Mouse (Mus musculus) spleen, adult 2 months (tissue): ENCODE data around the gene Skint5. TPM values are rescaled to one million over a fixed set of nuclear protein-coding genes. Genes with fewer than 3 reads are reported as not detected.
"Not testable (repeated sequence)": the region's sequence is repeated elsewhere in the genome, so short reads cannot be mapped to it uniquely, and the experiment has no call there.

Source experiments
- DNase-seq, 2 experiments: peaks; one replicate each; pipeline versions ENCODE4 v3.0.0 to v3.0.0-alpha.2; 2012 to 2021; ENCODE audit warnings: low spot score in 2 of 2, low read depth in 1 of 2
- H3K27ac ChIP-seq: fragments of 200-500 bp; 2 replicates; pipeline ENCODE4 v1.5.1; 2012; ENCODE audit warnings: low read length, inconsistent platforms; ENCODE audit not compliant: insufficient read depth
- H3K27me3 ChIP-seq: fragments of 200-500 bp; 2 replicates; pipeline ENCODE4 v1.6.1; 2012; ENCODE audit warnings: mild to moderate bottlenecking, moderate library complexity, low read length, inconsistent platforms; ENCODE audit not compliant: control insufficient read depth, insufficient read depth
- H3K36me3 ChIP-seq: fragments of 200-500 bp; 2 replicates; pipeline ENCODE4 v1.6.1; 2012; ENCODE audit warnings: mild to moderate bottlenecking, low read length, inconsistent platforms; ENCODE audit not compliant: control insufficient read depth, insufficient read depth
- H3K4me1 ChIP-seq: fragments of 200-500 bp; 2 replicates; pipeline ENCODE4 v1.6.1; 2011; ENCODE audit warnings: inconsistent platforms; ENCODE audit not compliant: control insufficient read depth, insufficient read depth, insufficient read length
- H3K4me3 ChIP-seq: fragments of 200-500 bp; 2 replicates; pipeline ENCODE4 v1.5.1; 2011; ENCODE audit warnings: mild to moderate bottlenecking, inconsistent platforms; ENCODE audit not compliant: insufficient read depth, insufficient read length; ENCODE audit errors: extremely low read depth
- CTCF ChIP-seq: fragments of 200-500 bp; IDR thresholded peaks from 2 replicates; pipeline ENCODE4 v1.5.1; 2011; ENCODE audit warnings: mild to moderate bottlenecking, inconsistent platforms; ENCODE audit not compliant: insufficient read depth, insufficient read length, insufficient replicate concordance; ENCODE audit errors: extremely low read depth
- POLR2A ChIP-seq: fragments of 200-500 bp; IDR thresholded peaks from 2 replicates; pipeline ENCODE4 v1.6.1; 2011; ENCODE audit warnings: low read depth, low read length, inconsistent platforms
- WGBS: fragments of 180-500 bp; shearing (Covaris S2); methylation state at CpG from one replicate; pipeline ENCODE4 v1.1.7; 2018; 5-methylcytosine and 5-hydroxymethylcytosine counted together
- polyA plus RNA-seq: library from polyadenylated mRNA; depleted of rRNA; stranded (reverse); fragments of >200 nt; gene quantifications from 2 replicates; pipeline ENCODE4 v1.2.3, GENCODE M21; 2012; rRNA removed

Skint5 gene
- not detected in 2 replicates for polyA plus RNA-seq

DNA sequence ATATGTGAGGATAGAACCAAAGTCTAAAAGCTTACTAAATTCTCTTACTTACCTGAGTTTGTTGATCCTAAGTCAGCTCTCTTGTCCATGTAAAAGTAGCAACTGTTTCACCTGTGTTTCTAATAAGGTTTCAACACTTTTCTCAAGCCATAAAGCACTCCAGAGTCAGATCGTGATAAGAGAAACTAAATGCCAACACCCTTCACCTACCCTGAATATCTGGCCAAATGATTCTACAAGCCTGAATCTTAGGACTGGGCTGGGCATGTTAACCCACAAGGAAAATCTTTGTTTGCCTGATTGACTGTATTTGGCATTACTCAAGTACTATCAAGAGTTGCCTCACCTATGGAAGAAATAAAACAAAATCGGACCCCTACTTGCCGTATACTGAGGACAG is at the start of gene Skint5:
TSS of gene Skint5 (minus strand) at position 101 of the 400 bp plus-strand sequence.
- H3K4me3 ChIP-seq, result no peak within 1 kb of the TSS
- H3K4me1 ChIP-seq, result no peaks in the 10 kb centered on the region
- H3K27me3 ChIP-seq, result no peaks in the 10 kb centered on the region
- no peak within 1 kb of the TSS for H3K27ac ChIP-seq
- TF ChIP-seq CTCF, result no peak
- TF ChIP-seq POLR2A, result no peak
- no peaks in the 10 kb centered on the region for H3K36me3 ChIP-seq
- 91% methylated on average over 3 of the region's 3 CpGs for WGBS
- DNase-seq, result no peak

DNA sequence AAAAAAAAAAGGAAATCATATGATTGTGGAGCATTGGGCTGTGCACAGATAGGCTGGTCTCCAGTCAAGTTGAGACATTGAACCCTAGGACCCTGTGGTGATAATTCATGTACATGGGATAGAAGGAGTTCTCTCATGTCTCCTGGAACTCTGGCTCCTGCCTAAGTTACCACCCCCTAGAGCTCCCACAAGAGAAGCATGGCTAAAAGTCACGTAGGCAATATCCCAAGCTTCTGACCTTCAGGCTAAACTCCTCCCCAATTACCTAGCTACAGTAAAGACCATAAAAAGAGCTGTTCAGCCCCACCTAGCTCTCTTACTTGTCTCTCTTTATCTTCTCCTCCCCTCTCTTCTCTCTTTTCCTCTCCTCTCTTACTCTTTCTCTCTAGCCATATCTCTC is 42.0 kb downstream of the Skint5 start:
- DNase-seq, result no peak
- Histone ChIP-seq H3K4me1 (no peaks in the 10 kb centered on the region), H3K27ac (no peak overlapping the region), H3K27me3 (no peaks in the 10 kb centered on the region), H3K4me3 (no peak overlapping the region), H3K36me3 (no peaks in the 10 kb centered on the region)
- no peak for TF ChIP-seq CTCF
- TF ChIP-seq POLR2A, result no peak
- WGBS, result 27% methylated on average over 1 of the region's 1 CpGs

DNA sequence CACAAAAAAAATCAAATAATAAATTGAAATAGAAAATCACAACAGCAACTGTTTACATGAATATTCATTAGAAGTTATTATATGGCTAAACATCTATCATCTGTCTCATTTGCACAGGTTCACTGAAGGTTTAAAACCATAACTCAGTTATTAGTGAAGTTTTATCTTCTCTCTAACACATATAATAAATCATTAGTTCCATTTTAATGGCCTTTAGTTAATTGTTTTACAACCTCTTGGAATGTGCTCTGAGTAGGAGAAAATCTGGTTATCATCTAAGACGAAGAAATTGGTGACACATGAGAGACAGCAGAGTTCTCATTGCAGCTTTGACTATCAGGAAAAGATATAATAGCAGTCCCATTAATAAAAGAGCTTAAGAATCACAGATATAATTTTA is 235.1 kb downstream of the Skint5 start:
- H3K4me3 ChIP-seq, result no peak overlapping the region
- no peak for DNase-seq
- H3K27ac ChIP-seq, result no peak overlapping the region
- no peaks in the 10 kb centered on the region for H3K27me3 ChIP-seq
- H3K4me1 ChIP-seq, result no peaks in the 10 kb centered on the region
- WGBS, result 56% methylated on average over 1 of the region's 1 CpGs
- H3K36me3 ChIP-seq, result no peaks in the 10 kb centered on the region
- TF ChIP-seq CTCF (no peak), POLR2A (no peak)

DNA sequence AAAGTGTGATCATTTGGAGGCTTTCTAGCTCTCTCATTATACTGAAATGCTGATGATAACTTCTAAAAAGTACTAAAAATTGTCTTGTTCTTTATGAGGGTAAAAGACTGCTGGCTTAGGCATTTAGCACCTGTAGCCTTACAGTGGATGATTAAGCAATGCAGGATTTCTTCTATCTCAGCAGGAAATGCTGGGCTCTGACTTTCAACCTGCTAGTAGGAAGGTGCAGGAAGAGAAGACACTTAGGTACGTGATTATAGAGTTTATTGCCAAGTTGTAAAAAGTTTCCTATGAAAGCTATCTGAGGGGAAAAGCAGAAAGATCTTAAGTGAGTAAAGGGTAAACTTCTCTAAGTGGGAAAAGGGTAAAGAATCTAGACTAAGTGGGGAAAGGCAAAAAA is 235.6 kb downstream of the Skint5 start:
- H3K4me1 ChIP-seq, result no peaks in the 10 kb centered on the region
- TF ChIP-seq POLR2A, result no peak
- no peak for TF ChIP-seq CTCF
- H3K4me3 ChIP-seq, result no peak overlapping the region
- no peak for DNase-seq
- WGBS, result 70% methylated on average over 1 of the region's 1 CpGs
- H3K36me3 ChIP-seq, result no peaks in the 10 kb centered on the region
- no peaks in the 10 kb centered on the region for H3K27me3 ChIP-seq
- H3K27ac ChIP-seq, result no peak overlapping the region

DNA sequence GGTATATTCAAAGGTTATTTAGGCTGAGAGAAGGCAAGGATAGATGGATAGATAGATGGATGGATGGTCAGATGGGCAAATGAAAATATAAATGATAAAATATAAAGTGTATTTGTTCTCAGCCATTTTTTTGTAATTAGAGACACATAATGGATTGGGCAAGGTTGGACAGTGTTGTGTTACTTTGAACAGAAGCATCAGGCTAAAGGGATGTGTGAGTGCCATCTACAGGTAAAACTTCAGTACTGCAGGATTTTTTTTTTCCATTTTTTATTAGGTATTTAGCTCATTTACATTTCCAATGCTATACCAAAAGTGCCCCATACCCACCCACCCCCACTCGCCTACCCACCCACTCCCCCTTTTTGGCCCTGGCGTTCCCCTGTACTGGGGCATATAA is 551.1 kb downstream of the Skint5 start:
- 76% methylated on average over 2 of the region's 2 CpGs for WGBS
- H3K4me1 ChIP-seq, H3K27me3 ChIP-seq, H3K27ac ChIP-seq, H3K4me3 ChIP-seq, H3K36me3 ChIP-seq, DNase-seq: not testable (repeated sequence)

Other genes with a start within 250 kb of the Skint5 start
- gene Skint11, start 163.9 kb upstream of the Skint5 start, polyA plus RNA-seq, result not detected in 2 replicates